Mouse (Mus musculus): ENCODE results near the gene Aplp2. TPM values are rescaled to one million over a fixed set of nuclear protein-coding genes. Genes with fewer than 3 reads are reported as not detected.

Aplp2 gene
- total and polyA plus RNA-seq, 2 experiments from 2014 or later: 444 to 466 TPM

- H3K9ac ChIP-seq (replicated peaks; ENCODE audit: low read length): no peak overlapping the region
- no peaks in the 10 kb centered on the region for H3K4me1 ChIP-seq (ENCODE audit: insufficient read depth, low read length)
- H3K4me2 ChIP-seq (ENCODE audit: low read depth, low read length): no peak overlapping the region
- no peak overlapping the region for H3K4me3 ChIP-seq (ENCODE audit: low read length)
- peaks cover 84% of the 10 kb centered on the region for H3K36me3 ChIP-seq (ENCODE audit: insufficient read depth, low read length)
- WGBS: 81% methylated on average over 4 of the region's 4 CpGs
- ATAC-seq (no peak), DNase-seq (ENCODE audit: low spot score) (peak; percentile 54)
- H3K27me3 ChIP-seq (ENCODE audit: insufficient read depth, low read length): no peaks in the 10 kb centered on the region
- H3K9me3 ChIP-seq (ENCODE audit: low read length): no peaks in the 10 kb centered on the region
- TF ChIP-seq CTCF (IDR thresholded peaks at IDR 0.05; ENCODE audit: low read depth): peak; percentile 57
- no peak overlapping the region for H3K27ac ChIP-seq
These were observed 51.7 kb downstream of the Aplp2 start for GRCm38 (mm10) chr9:31159910-31160309.

DNA sequence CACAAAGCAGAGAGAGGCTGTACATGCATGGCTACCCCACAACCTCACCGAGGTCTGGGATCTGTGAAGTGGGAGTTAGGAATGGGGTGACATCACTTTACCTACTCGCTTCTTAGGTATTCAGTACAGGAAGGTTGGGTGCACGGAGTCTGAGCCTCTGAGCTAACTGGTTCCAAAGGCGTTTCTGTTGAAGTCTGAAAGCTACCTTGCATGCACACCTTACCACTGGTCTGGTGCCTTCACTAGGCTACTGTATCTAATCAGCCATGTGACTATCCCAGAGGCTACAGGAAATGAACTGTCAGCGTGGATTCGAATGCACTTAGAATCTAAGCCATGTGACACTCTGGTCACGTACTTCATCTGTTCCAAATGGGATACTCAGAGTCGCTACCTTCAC is 55.0 kb downstream of the Aplp2 start:
- no peaks in the 10 kb centered on the region for H3K27me3 ChIP-seq (ENCODE audit: insufficient read depth, low read length)
- peaks cover 79% of the 10 kb centered on the region for H3K36me3 ChIP-seq (ENCODE audit: insufficient read depth, low read length)
- no peaks in the 10 kb centered on the region for H3K4me1 ChIP-seq (ENCODE audit: insufficient read depth, low read length)
- H3K4me3 ChIP-seq (ENCODE audit: low read length): no peak overlapping the region
- no peak overlapping the region for H3K9ac ChIP-seq (replicated peaks; ENCODE audit: low read length)
- no peaks in the 10 kb centered on the region for H3K9me3 ChIP-seq (ENCODE audit: low read length)
- ATAC-seq (no peak), DNase-seq (ENCODE audit: low spot score) (no peak)
- no peak overlapping the region for H3K4me2 ChIP-seq (ENCODE audit: low read depth, low read length)
- TF ChIP-seq CTCF (IDR thresholded peaks at IDR 0.05; ENCODE audit: low read depth): no peak
- WGBS: 90% methylated on average over 8 of the region's 8 CpGs
- H3K27ac ChIP-seq: no peak overlapping the region

DNA sequence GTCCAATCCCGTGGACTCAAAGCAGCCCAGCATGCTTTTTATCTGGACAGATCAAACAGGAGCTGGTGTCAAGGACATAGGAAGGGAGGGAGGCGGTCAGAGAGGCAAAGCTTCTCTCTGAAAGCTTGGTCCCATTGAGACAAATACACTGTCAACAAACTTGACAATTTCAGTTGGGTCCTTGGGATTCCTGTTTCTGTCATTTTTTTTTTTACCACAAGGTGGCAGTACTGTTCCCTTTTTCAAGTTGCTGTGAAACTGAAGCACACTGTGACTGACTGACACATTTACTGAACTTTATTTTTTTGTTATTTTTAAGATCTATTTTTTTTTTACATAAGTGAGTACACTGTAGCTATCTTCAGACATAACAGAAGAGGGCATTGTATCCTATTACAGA is 60.6 kb downstream of the Aplp2 start:
- TF ChIP-seq CTCF (IDR thresholded peaks at IDR 0.05; ENCODE audit: low read depth): peak; percentile 80

DNA sequence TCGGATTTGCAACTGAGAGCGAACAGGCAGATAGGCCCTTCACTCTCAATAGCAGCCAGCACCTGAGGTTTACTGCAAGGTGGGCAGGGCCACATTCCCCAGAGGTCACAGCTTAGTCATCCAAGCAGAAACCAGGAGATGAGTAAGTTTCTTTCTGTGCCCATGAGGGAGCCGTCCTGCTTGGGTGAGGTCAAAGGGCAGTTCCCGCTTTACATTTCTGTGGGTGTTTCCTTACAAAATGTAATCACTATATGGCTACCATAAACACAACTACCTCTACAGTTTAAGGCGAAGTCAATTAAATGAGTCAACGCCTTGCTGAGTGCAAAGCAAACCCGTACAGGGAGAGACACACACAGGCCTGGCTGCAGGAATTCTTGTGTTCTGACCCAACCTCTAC is 63.5 kb downstream of the Aplp2 start:
- ATAC-seq (no peak), DNase-seq (ENCODE audit: low spot score) (no peak)
- Histone ChIP-seq H3K4me3 (ENCODE audit: low read length) (no peak overlapping the region), H3K9me3 (ENCODE audit: low read length) (no peaks in the 10 kb centered on the region), H3K9ac (replicated peaks; ENCODE audit: low read length) (no peak overlapping the region), H3K27ac (no peak overlapping the region), H3K27me3 (ENCODE audit: insufficient read depth, low read length) (no peaks in the 10 kb centered on the region), H3K36me3 (ENCODE audit: insufficient read depth, low read length) (peaks cover 35% of the 10 kb centered on the region), H3K4me2 (ENCODE audit: low read depth, low read length) (no peak overlapping the region), H3K4me1 (ENCODE audit: insufficient read depth, low read length) (no peaks in the 10 kb centered on the region)
- 88% methylated on average over 7 of the region's 7 CpGs for WGBS
- no peak for TF ChIP-seq CTCF (IDR thresholded peaks at IDR 0.05; ENCODE audit: low read depth)

More for the DNA sequence above, 60.6 kb downstream of the Aplp2 start:
- ATAC-seq: no peak
- WGBS: 82% methylated on average over 2 of the region's 2 CpGs
- H3K9me3 ChIP-seq (ENCODE audit: low read length): no peaks in the 10 kb centered on the region
- peak; percentile 85 for DNase-seq (ENCODE audit: low spot score)
- no peaks in the 10 kb centered on the region for H3K4me1 ChIP-seq (ENCODE audit: insufficient read depth, low read length)
- H3K27me3 ChIP-seq (ENCODE audit: insufficient read depth, low read length): no peaks in the 10 kb centered on the region
- no peak overlapping the region for H3K4me3 ChIP-seq (ENCODE audit: low read length)
- no peak overlapping the region for H3K9ac ChIP-seq (replicated peaks; ENCODE audit: low read length)
- no peak overlapping the region for H3K4me2 ChIP-seq (ENCODE audit: low read depth, low read length)
- no peak overlapping the region for H3K27ac ChIP-seq
- H3K36me3 ChIP-seq (ENCODE audit: insufficient read depth, low read length): peaks cover 51% of the 10 kb centered on the region

DNA sequence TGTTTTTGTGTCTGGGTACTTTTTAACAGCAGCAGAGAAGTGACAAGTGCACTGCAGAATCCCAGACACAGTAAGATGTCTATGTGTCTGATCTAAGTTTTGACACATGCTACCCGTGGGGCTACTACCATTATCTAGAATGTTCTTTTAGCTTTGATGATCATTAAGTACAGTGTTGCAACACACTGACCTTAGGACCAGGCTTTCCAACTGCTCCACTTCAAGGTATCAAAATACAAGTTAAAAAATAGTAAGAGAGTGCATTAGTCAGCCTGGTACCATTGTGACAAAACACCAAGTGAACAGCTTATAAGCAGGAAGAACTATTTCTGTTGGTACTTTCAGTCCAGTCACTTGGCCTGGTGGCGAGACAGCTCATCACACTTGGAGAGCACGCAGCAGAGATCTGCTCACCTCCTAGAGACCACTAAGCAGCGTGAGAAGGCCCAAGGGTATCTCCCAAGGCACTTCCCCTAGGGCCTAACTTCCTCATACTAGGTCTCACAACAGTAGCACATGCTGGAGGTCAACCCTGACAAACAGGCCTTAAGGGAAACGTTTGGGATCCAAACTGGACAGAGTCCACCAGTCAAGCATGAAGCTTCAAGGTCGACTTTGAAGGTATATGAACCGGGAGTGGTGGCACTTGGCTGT is 66.2 kb downstream of the Aplp2 start:
- no peak overlapping the region for H3K9ac ChIP-seq (replicated peaks; ENCODE audit: low read length)
- no peaks in the 10 kb centered on the region for H3K27me3 ChIP-seq (ENCODE audit: insufficient read depth, low read length)
- no peaks in the 10 kb centered on the region for H3K4me1 ChIP-seq (ENCODE audit: insufficient read depth, low read length)
- no peaks in the 10 kb centered on the region for H3K9me3 ChIP-seq (ENCODE audit: low read length)
- WGBS: 80% methylated on average over 7 of the region's 7 CpGs
- ATAC-seq (no peak), DNase-seq (ENCODE audit: low spot score) (no peak)
- no peak overlapping the region for H3K4me3 ChIP-seq (ENCODE audit: low read length)
- H3K36me3 ChIP-seq (ENCODE audit: insufficient read depth, low read length): peaks cover 14% of the 10 kb centered on the region
- H3K4me2 ChIP-seq (ENCODE audit: low read depth, low read length): no peak overlapping the region
- TF ChIP-seq CTCF (IDR thresholded peaks at IDR 0.05; ENCODE audit: low read depth): no peak
- no peak overlapping the region for H3K27ac ChIP-seq

- WGBS: 64% methylated on average over 1 of the region's 1 CpGs
- H3K27ac ChIP-seq: no peak overlapping the region
- H3K36me3 ChIP-seq (ENCODE audit: insufficient read depth, low read length): no peaks in the 10 kb centered on the region
- no peak overlapping the region for H3K9ac ChIP-seq (replicated peaks; ENCODE audit: low read length)
- H3K9me3 ChIP-seq (ENCODE audit: low read length): no peaks in the 10 kb centered on the region
- no peaks in the 10 kb centered on the region for H3K4me1 ChIP-seq (ENCODE audit: insufficient read depth, low read length)
- no peak overlapping the region for H3K4me3 ChIP-seq (ENCODE audit: low read length)
- H3K4me2 ChIP-seq (ENCODE audit: low read depth, low read length): no peak overlapping the region
- no peak for TF ChIP-seq CTCF (IDR thresholded peaks at IDR 0.05; ENCODE audit: low read depth)
- DNase-seq (ENCODE audit: low spot score): no peak
- ATAC-seq: no peak
- no peaks in the 10 kb centered on the region for H3K27me3 ChIP-seq (ENCODE audit: insufficient read depth, low read length)
These were observed 68.7 kb downstream of the Aplp2 start for GRCm38 (mm10) chr9:31142924-31143323.

- DNase-seq (ENCODE audit: low spot score): no peak
- no peak for TF ChIP-seq CTCF (IDR thresholded peaks at IDR 0.05; ENCODE audit: low read depth)
- peaks cover 9% of the 10 kb centered on the region; the same call in 1 of the 2 replicates for H3K4me1 ChIP-seq (ENCODE audit: insufficient read depth, low read length)
- no peak for ATAC-seq
- H3K9me3 ChIP-seq (ENCODE audit: low read length): no peaks in the 10 kb centered on the region
- H3K9ac ChIP-seq (replicated peaks; ENCODE audit: low read length): no peak overlapping the region
- H3K27me3 ChIP-seq (ENCODE audit: insufficient read depth, low read length): peaks cover 16% of the 10 kb centered on the region
- H3K4me3 ChIP-seq (ENCODE audit: low read length): no peak overlapping the region
- no peaks in the 10 kb centered on the region for H3K36me3 ChIP-seq (ENCODE audit: insufficient read depth, low read length)
- 80% methylated on average over 5 of the region's 5 CpGs for WGBS
- no peak overlapping the region for H3K27ac ChIP-seq
- no peak overlapping the region for H3K4me2 ChIP-seq (ENCODE audit: low read depth, low read length)
These were observed 78.5 kb downstream of the Aplp2 start for GRCm38 (mm10) chr9:31133131-31133530.

Data from hindbrain, postnatal 0 days (tissue).